In the genomic region with DNA sequence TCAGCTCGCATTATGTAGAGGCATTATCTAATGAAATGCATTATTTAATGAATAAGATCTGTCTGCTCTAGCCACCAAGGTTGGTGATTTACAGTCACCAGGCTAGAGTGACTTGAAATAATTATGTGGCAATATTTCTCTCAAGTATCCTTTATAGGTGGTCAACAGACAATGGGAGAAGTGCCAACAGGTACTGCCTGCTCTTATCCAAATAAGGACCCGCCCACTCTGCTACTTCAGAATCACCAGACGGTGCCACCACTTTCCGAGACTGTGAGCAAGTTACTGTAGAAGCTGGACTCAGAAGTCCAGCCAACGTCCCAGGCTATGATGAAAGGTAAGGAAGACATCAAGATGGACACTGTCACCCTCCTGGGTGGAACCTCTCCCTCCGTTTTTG, we compare ENCODE assay signal across 19 mouse cellular contexts.
"Had no signal": no experiment of that assay in that cellular context is flagged by ENCODE, and none has a peak within 500 bp of the region (broad histone marks: within the 10 kb centered on the region; RNA-seq: fewer than 3 reads in every experiment).

No protein-coding gene starts in this region.

- H3K9me3 ChIP-seq: liver, embryonic 12.5 days; megakaryocyte, embryonic 14.5 days; midbrain, embryonic 12.5 days; neural tube, embryonic 13.5 days; neural tube, embryonic 15.5 days had no signal

- H3K27me3 ChIP-seq: liver, embryonic 12.5 days; midbrain, embryonic 12.5 days; neural tube, embryonic 13.5 days; neural tube, embryonic 15.5 days had no signal

- H3K36me3 ChIP-seq: liver, embryonic 12.5 days; midbrain, embryonic 12.5 days; neural tube, embryonic 13.5 days; neural tube, embryonic 15.5 days had no signal

- H3K4me3 ChIP-seq: liver, embryonic 12.5 days; megakaryocyte, embryonic 14.5 days; midbrain, embryonic 12.5 days; myocyte; neural tube, embryonic 13.5 days; neural tube, embryonic 15.5 days had no signal

- H3K4me1 ChIP-seq: liver, embryonic 12.5 days had no signal

- H3K4me2 ChIP-seq: liver, embryonic 12.5 days; lung, embryonic 14.5 days; midbrain, embryonic 12.5 days; neural tube, embryonic 13.5 days; neural tube, embryonic 15.5 days had no signal

- H3K9ac ChIP-seq: liver, embryonic 12.5 days; liver, embryonic 14.5 days; lung, embryonic 14.5 days; midbrain, embryonic 12.5 days; neural tube, embryonic 13.5 days; neural tube, embryonic 15.5 days had no signal

- DNase-seq: lung, embryonic 14.5 days; midbrain, embryonic 14.5 days; retina, postnatal 1 day; right cerebral cortex, adult 18-20 months; right cerebral cortex, postnatal 25 days; right cerebral cortex, postnatal 4 days; spleen, adult 18-20 months; thymus, adult 18-20 months; thymus, postnatal 14 days; thymus, postnatal 36 days had no signal

- H3K27ac ChIP-seq: liver, embryonic 12.5 days; liver, embryonic 14.5 days; macrophage; midbrain, embryonic 12.5 days; neural tube, embryonic 13.5 days; neural tube, embryonic 15.5 days had no signal

- ATAC-seq: liver, embryonic 12.5 days; midbrain, embryonic 16.5 days had no signal
